Mouse (Mus musculus) CH12.LX (cell line): ENCODE results near the gene Mmgt2. TPM values are rescaled to one million over a fixed set of nuclear protein-coding genes. Genes with fewer than 3 reads are reported as not detected.

Source experiments
- DNase-seq: peaks from one replicate; pipeline ENCODE4 v3.0.0-alpha.2; 2013; ENCODE audit errors: extremely low read depth
- H3K27ac ChIP-seq: 2 replicates; pipeline ENCODE4 v1.5.1; 2012; ENCODE audit warnings: low read depth, mild to moderate bottlenecking, control low read depth, moderate library complexity; ENCODE audit not compliant: insufficient read depth
- H3K27me3 ChIP-seq: replicated peaks from 2 replicates; pipeline ENCODE3; 2012; ENCODE audit warnings: inconsistent platforms
- H3K36me3 ChIP-seq, 2 experiments: replicated peaks in 1 of 2; 2 replicates each; pipeline versions ENCODE3 to v1.6.1; 2012; ENCODE audit warnings: inconsistent platforms in 1 of 2, low read length in 1 of 2, mild to moderate bottlenecking in 1 of 2, mixed read lengths in 1 of 2, moderate library complexity in 1 of 2; ENCODE audit not compliant: control insufficient read depth in 1 of 2, insufficient read depth in 1 of 2
- H3K4me1 ChIP-seq, 2 experiments: 2 replicates each; pipeline ENCODE4 v1.6.1; 2012; ENCODE audit warnings: inconsistent platforms in 1 of 2, moderate library complexity in 1 of 2; ENCODE audit not compliant: insufficient read depth in 2 of 2, control insufficient read depth in 1 of 2
- H3K4me2 ChIP-seq: 2 replicates; pipeline ENCODE4 v1.6.1; 2012; ENCODE audit warnings: low read depth, mild to moderate bottlenecking, control low read depth; ENCODE audit not compliant: poor library complexity, insufficient read depth, severe bottlenecking
- H3K4me3 ChIP-seq, 3 experiments: fragments of 150-350 bp in 1 of 3; sonication (generic) in 1 of 3; replicated peaks in 1 of 3; 2 replicates each; pipeline versions ENCODE3 to v1.5.1; 2011 to 2012; ENCODE audit warnings: low read depth in 2 of 3, low read length in 2 of 3, mild to moderate bottlenecking in 2 of 3, moderate library complexity in 2 of 3, control low read depth in 1 of 3, improper control_type of control experiment in 1 of 3, inconsistent platforms in 1 of 3, mixed read lengths in 1 of 3; ENCODE audit not compliant: poor library complexity in 1 of 3
- H3K79me2 ChIP-seq: replicated peaks from 2 replicates; pipeline ENCODE4 v1.6.1; 2012; ENCODE audit warnings: mild to moderate bottlenecking, moderate library complexity; ENCODE audit not compliant: control insufficient read depth, poor library complexity, insufficient read depth, severe bottlenecking; ENCODE audit errors: extremely low read depth
- H3K9ac ChIP-seq: 2 replicates; pipeline ENCODE4 v1.6.1; 2012; ENCODE audit warnings: low read depth, mild to moderate bottlenecking, control low read depth, moderate library complexity; ENCODE audit not compliant: insufficient read depth
- H3K9me3 ChIP-seq: replicated peaks from 2 replicates; pipeline ENCODE3; 2012; ENCODE audit warnings: low read length, inconsistent platforms, mixed read lengths
- BHLHE40 ChIP-seq: IDR thresholded peaks from 2 replicates; pipeline ENCODE4 v1.6.1; 2011; ENCODE audit warnings: mild to moderate bottlenecking, low read depth, low read length, improper control_type of control experiment
- CHD1 ChIP-seq: IDR thresholded peaks from 2 replicates; pipeline ENCODE4 v1.6.1; 2012; ENCODE audit warnings: low read depth, low read length, improper control_type of control experiment, inconsistent platforms
- CHD2 ChIP-seq: IDR thresholded peaks from 2 replicates; pipeline ENCODE4 v1.6.1; 2011; ENCODE audit warnings: low read length, improper control_type of control experiment
- CTCF ChIP-seq, 2 experiments: IDR thresholded peaks in 1 of 2; conservative IDR thresholded peaks in 1 of 2; 2 replicates each; pipeline ENCODE4 v1.5.1; 2011 to 2012; ENCODE audit warnings: low read depth in 2 of 2, low read length in 2 of 2, improper control_type of control experiment in 1 of 2, inconsistent platforms in 1 of 2, mild to moderate bottlenecking in 1 of 2, moderate library complexity in 1 of 2
- E2F4 ChIP-seq: IDR thresholded peaks from 2 replicates; pipeline ENCODE4 v1.6.1; 2011; ENCODE audit warnings: low read depth, low read length, improper control_type of control experiment; ENCODE audit not compliant: insufficient replicate concordance
- EP300 ChIP-seq: IDR thresholded peaks from 2 replicates; pipeline ENCODE4 v1.6.1; 2011; ENCODE audit warnings: low read length, improper control_type of control experiment
- ETS1 ChIP-seq: conservative IDR thresholded peaks from 2 replicates; pipeline ENCODE4 v1.6.1; 2012; ENCODE audit warnings: low read depth, mild to moderate bottlenecking, inconsistent platforms, low read length, improper control_type of control experiment, moderate library complexity
- GABPA ChIP-seq: IDR thresholded peaks from 2 replicates; pipeline ENCODE4 v1.6.1; 2012; ENCODE audit warnings: low read depth, low read length, improper control_type of control experiment, inconsistent platforms; ENCODE audit not compliant: insufficient replicate concordance
- HCFC1 ChIP-seq: IDR thresholded peaks from 2 replicates; pipeline ENCODE4 v1.6.1; 2012; ENCODE audit warnings: low read depth, mild to moderate bottlenecking, inconsistent platforms, low read length, improper control_type of control experiment
- IRF4 ChIP-seq: IDR thresholded peaks from 2 replicates; pipeline ENCODE4 v1.6.1; 2014; ENCODE audit warnings: low read depth, mild to moderate bottlenecking, inconsistent platforms, low read length, improper control_type of control experiment
- JUN ChIP-seq: IDR thresholded peaks from 2 replicates; pipeline ENCODE4 v1.6.1; 2011; ENCODE audit warnings: low read depth, mild to moderate bottlenecking, low read length, improper control_type of control experiment, moderate library complexity; ENCODE audit not compliant: insufficient read depth
- JUND ChIP-seq: conservative IDR thresholded peaks from 2 replicates; pipeline ENCODE4 v1.6.1; 2011; ENCODE audit warnings: low read depth, low read length, improper control_type of control experiment
- KAT2A ChIP-seq: IDR thresholded peaks from 2 replicates; pipeline ENCODE4 v1.6.1; 2012; ENCODE audit warnings: low read length, improper control_type of control experiment, inconsistent platforms; ENCODE audit not compliant: insufficient replicate concordance
- MAFK ChIP-seq: IDR thresholded peaks from 2 replicates; pipeline ENCODE4 v1.6.1; 2011; ENCODE audit warnings: low read length, improper control_type of control experiment; ENCODE audit not compliant: insufficient replicate concordance
- MAX ChIP-seq: IDR thresholded peaks from 2 replicates; pipeline ENCODE4 v1.6.1; 2011; ENCODE audit warnings: low read length, improper control_type of control experiment
- MAZ ChIP-seq: IDR thresholded peaks from 2 replicates; pipeline ENCODE4 v1.6.1; 2012; ENCODE audit warnings: low read depth, mild to moderate bottlenecking, inconsistent platforms, low read length, improper control_type of control experiment, moderate library complexity
- MEF2A ChIP-seq: IDR thresholded peaks from 2 replicates; pipeline ENCODE4 v1.6.1; 2014; ENCODE audit warnings: low read depth, mild to moderate bottlenecking, inconsistent platforms, low read length, improper control_type of control experiment, borderline replicate concordance
- MXI1 ChIP-seq: IDR thresholded peaks from 2 replicates; pipeline ENCODE4 v1.6.1; 2011; ENCODE audit warnings: mild to moderate bottlenecking, low read depth, low read length, improper control_type of control experiment
- MYC ChIP-seq: IDR thresholded peaks from 2 replicates; pipeline ENCODE4 v1.6.1; 2011; ENCODE audit warnings: low read depth, mild to moderate bottlenecking, improper control_type of control experiment, low read length
- NELFE ChIP-seq: IDR thresholded peaks from 2 replicates; pipeline ENCODE4 v1.6.1; 2011; ENCODE audit warnings: low read depth, low read length, improper control_type of control experiment
- NRF1 ChIP-seq: IDR thresholded peaks from 2 replicates; pipeline ENCODE4 v1.6.1; 2014; ENCODE audit warnings: low read depth, mild to moderate bottlenecking, inconsistent platforms, low read length, improper control_type of control experiment, moderate library complexity
- PAX5 ChIP-seq: IDR thresholded peaks from 2 replicates; pipeline ENCODE4 v1.6.1; 2012; ENCODE audit warnings: low read length, inconsistent platforms, mixed read lengths
- POLR2A ChIP-seq: IDR thresholded peaks from 2 replicates; pipeline ENCODE4 v1.6.1; 2011; ENCODE audit warnings: low read depth, mild to moderate bottlenecking, improper control_type of control experiment, low read length
- POLR2AphosphoS2 ChIP-seq: IDR thresholded peaks from 2 replicates; pipeline ENCODE4 v1.6.1; 2011; ENCODE audit warnings: low read depth, low read length, improper control_type of control experiment
- RAD21 ChIP-seq: IDR thresholded peaks from 2 replicates; pipeline ENCODE4 v1.6.1; 2011; ENCODE audit warnings: low read depth, mild to moderate bottlenecking, low read length, improper control_type of control experiment, moderate library complexity
- RCOR1 ChIP-seq: conservative IDR thresholded peaks from 2 replicates; pipeline ENCODE4 v1.6.1; 2012; ENCODE audit warnings: low read depth, mild to moderate bottlenecking, inconsistent platforms, low read length, improper control_type of control experiment
- SIN3A ChIP-seq: IDR thresholded peaks from 2 replicates; pipeline ENCODE4 v1.6.1; 2012; ENCODE audit warnings: low read length, improper control_type of control experiment, inconsistent platforms
- SMC3 ChIP-seq: IDR thresholded peaks from 2 replicates; pipeline ENCODE4 v1.6.1; 2011; ENCODE audit warnings: low read depth, low read length, improper control_type of control experiment
- TBP ChIP-seq: conservative IDR thresholded peaks from 2 replicates; pipeline ENCODE4 v1.6.1; 2011; ENCODE audit warnings: low read depth, low read length, improper control_type of control experiment
- TCF12 ChIP-seq: IDR thresholded peaks from 2 replicates; pipeline ENCODE4 v1.6.1; 2014; ENCODE audit warnings: low read depth, mild to moderate bottlenecking, inconsistent platforms, low read length, improper control_type of control experiment
- UBTF ChIP-seq: IDR thresholded peaks from 2 replicates; pipeline ENCODE4 v1.6.1; 2012; ENCODE audit warnings: low read depth, mild to moderate bottlenecking, inconsistent platforms, low read length, improper control_type of control experiment, moderate library complexity
- USF1 ChIP-seq: IDR thresholded peaks from 2 replicates; pipeline ENCODE4 v1.6.1; 2014; ENCODE audit warnings: low read depth, mild to moderate bottlenecking, inconsistent platforms, low read length, improper control_type of control experiment
- USF2 ChIP-seq: conservative IDR thresholded peaks from 2 replicates; pipeline ENCODE4 v1.6.1; 2011; ENCODE audit warnings: low read depth, low read length, improper control_type of control experiment
- ZC3H11A ChIP-seq: IDR thresholded peaks from 2 replicates; pipeline ENCODE4 v1.6.1; 2012; ENCODE audit warnings: low read depth, mild to moderate bottlenecking, inconsistent platforms, low read length, improper control_type of control experiment
- ZKSCAN1 ChIP-seq: IDR thresholded peaks from 2 replicates; pipeline ENCODE4 v1.6.1; 2012; ENCODE audit warnings: low read depth, inconsistent platforms, low read length, improper control_type of control experiment, borderline replicate concordance
- ZMIZ1 ChIP-seq: IDR thresholded peaks from 2 replicates; pipeline ENCODE4 v1.6.1; 2012; ENCODE audit warnings: low read depth, mild to moderate bottlenecking, inconsistent platforms, low read length, improper control_type of control experiment
- ZNF384 ChIP-seq: IDR thresholded peaks from 2 replicates; pipeline ENCODE4 v1.6.1; 2012; ENCODE audit warnings: low read depth, low read length, improper control_type of control experiment, inconsistent platforms
- dilution Hi-C: fragments of 300-500 bp; cut with MboI; formaldehyde crosslinking; loops from 2 replicates; pipeline ENCODE4 v1.14.3; 2020; ENCODE audit warnings: low sequenced_read_pairs; ENCODE audit not compliant: extremely low pct_unique_long_range_greater_than_20kb, extremely low pct_ligation_motif_present
- in situ Hi-C: fragments of 300-500 bp; cut with MboI; formaldehyde crosslinking; loops from 3 replicates; pipeline ENCODE4 v1.14.3; 2019; ENCODE audit warnings: low sequenced_read_pairs, low pct_ligation_motif_present, low pct_unique_long_range_greater_than_20kb, mixed read lengths
- polyA plus RNA-seq: library from polyadenylated mRNA; unstranded; fragments of >175 nt; gene quantifications from 2 replicates; pipeline ENCODE4 v1.2.1, GENCODE M21; 2012; ENCODE audit warnings: low read depth; ENCODE audit not compliant: insufficient read length
- total RNA-seq, 2 experiments: library from RNA; depleted of rRNA; stranded (reverse); fragments of 300-350 nt in 1 of 2; fragments of >200 nt in 1 of 2; gene quantifications; 2 replicates each; pipeline ENCODE4 v1.2.3; 2012 to 2014

The Mmgt2 gene
- 47.9 and 60.7 TPM in 2 replicates for total RNA-seq (2012; rRNA removed)
- 41.2 and 49.2 TPM in 2 replicates for total RNA-seq (2014; rRNA removed)
- polyA plus RNA-seq = 61.4 and 65.9 TPM in 2 replicates

GRCm38 (mm10) chr11:62648591-62649391, at the start of gene Mmgt2:
Gene Mmgt2, plus strand, starts transcription at chr11:62648664.
- in situ Hi-C loops = loop anchor here (5.0 kb wide), 1 partner anchor 36 kb away; no protein-coding TSS in a partner anchor
- Histone ChIP-seq H3K4me2 (peak within 1 kb of the TSS; percentile 84), H3K9me3 (no peaks in the 10 kb centered on the region), H3K27ac (peak within 1 kb of the TSS; percentile 70), H3K9ac (peak within 1 kb of the TSS; percentile 61), H3K27me3 (no peaks in the 10 kb centered on the region), H3K4me1 (peaks cover 32 to 76% of the 10 kb centered on the region in 2 experiments), H3K4me3 (peak within 1 kb of the TSS; percentile 71 to 93 (median 74)), H3K36me3 (peaks cover 14 to 33% of the 10 kb centered on the region in 2 experiments), H3K79me2 (peaks cover 20% of the 10 kb centered on the region)
- dilution Hi-C loops = no loop called here
- DNase-seq = peak; percentile 95
- TF ChIP-seq ZNF384 (no peak), MAZ (peak; percentile 100), MYC (0 out of 2 replicates have a peak, but pooled peaks have one; percentile 14), SIN3A (peak; percentile 60), CHD2 (peak; percentile 55; the same call in 1 of the 2 replicates), EP300 (peak; percentile 38; the same call in 1 of the 2 replicates), RAD21 (peak; percentile 32), CHD1 (no peak), MXI1 (peak; percentile 64), HCFC1 (peak; percentile 64), ZC3H11A (no peak), GABPA (no peak), POLR2AphosphoS2 (0 out of 2 replicates have a peak, but pooled peaks have one; percentile 48), NRF1 (peak; percentile 50), TBP (peak; percentile 45; the same call in 1 of the 2 replicates), KAT2A (peak; percentile 59; the same call in 1 of the 2 replicates), UBTF (peak; percentile 99), IRF4 (peak; percentile 73; the same call in 1 of the 2 replicates), RCOR1 (peak; percentile 79; the same call in 1 of the 2 replicates), MEF2A (peak; percentile 72), ETS1 (0 out of 2 replicates have a peak, but pooled peaks have one; percentile 38), SMC3 (peak; percentile 70), MAFK (no peak), ZMIZ1 (peak; percentile 72), TCF12 (peak; percentile 79), NELFE (peak; percentile 83), POLR2A (peak; percentile 82), JUN (no peak), MAX (no peak; the same call in none of the 2 replicates), E2F4 (0 out of 2 replicates have a peak, but pooled peaks have one; percentile 59), BHLHE40 (no peak), USF2 (no peak), PAX5 (no peak), CTCF (conservative IDR thresholded peaks at IDR 0.05 in 1 of 2, IDR thresholded peaks at IDR 0.05 in 1 of 2; ENCODE audit: low read depth in 2 of 2, low read length in 2 of 2) (peak; percentile 36 to 95), USF1 (no peak), ZKSCAN1 (no peak), JUND (no peak)
